Mouse (Mus musculus) bone marrow macrophage, adult 2 months (primary cell): ENCODE results near the gene Dmbx1. TPM values are rescaled to one million over a fixed set of nuclear protein-coding genes. Genes with fewer than 3 reads are reported as not detected.

Source experiments
- H3K27ac ChIP-seq: 2 replicates; pipeline ENCODE4 v1.5.1; 2012; ENCODE audit warnings: low read depth, low read length; ENCODE audit not compliant: insufficient read depth
- H3K4me1 ChIP-seq: 2 replicates; pipeline ENCODE4 v1.6.1; 2012; ENCODE audit warnings: low read length; ENCODE audit not compliant: control insufficient read depth, insufficient read depth
- H3K4me3 ChIP-seq: 2 replicates; pipeline ENCODE4 v1.5.1; 2012; ENCODE audit warnings: mild to moderate bottlenecking, low read length, moderate library complexity; ENCODE audit not compliant: insufficient read depth
- CTCF ChIP-seq: IDR thresholded peaks from 2 replicates; pipeline ENCODE4 v1.5.1; 2012; ENCODE audit warnings: low read depth, mild to moderate bottlenecking, low read length, moderate library complexity
- POLR2A ChIP-seq: IDR thresholded peaks from 2 replicates; pipeline ENCODE4 v1.6.1; 2012; ENCODE audit warnings: mild to moderate bottlenecking, low read depth, low read length, borderline replicate concordance
- polyA plus RNA-seq: library from polyadenylated mRNA; stranded (reverse); fragments of >200 nt; gene quantifications from 2 replicates; pipeline ENCODE4 v1.2.4, GENCODE M21; 2012; ENCODE audit not compliant: missing spikeins, insufficient read depth, insufficient read length

Dmbx1 gene
- polyA plus RNA-seq, 1 experiment, result not detected

DNA sequence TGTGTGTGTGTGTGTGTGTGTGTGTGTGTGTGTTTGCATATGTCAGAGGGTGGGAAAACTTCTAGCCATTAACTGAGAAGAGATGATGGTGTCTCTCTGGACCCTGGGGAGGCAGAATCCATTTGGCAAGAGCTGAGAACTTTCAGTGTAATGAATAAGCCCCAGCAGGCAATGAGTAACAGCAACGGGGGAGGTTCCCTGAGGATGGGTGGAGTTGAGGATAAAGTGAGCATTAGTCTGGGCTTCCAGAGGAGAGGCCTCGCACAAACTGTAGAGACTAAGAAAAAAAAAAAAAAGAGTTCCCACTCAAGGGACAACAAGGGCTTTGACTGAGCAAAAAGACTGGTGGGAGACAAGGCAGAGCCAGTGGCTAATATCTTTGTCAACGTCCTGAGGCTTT, 45.4 kb downstream of the Dmbx1 start:
- Histone ChIP-seq H3K27ac (no peak overlapping the region), H3K4me1 (no peaks in the 10 kb centered on the region; the same call in 1 of the 2 replicates), H3K4me3 (no peak overlapping the region)
- no peak for TF ChIP-seq CTCF
- no peak for TF ChIP-seq POLR2A

DNA sequence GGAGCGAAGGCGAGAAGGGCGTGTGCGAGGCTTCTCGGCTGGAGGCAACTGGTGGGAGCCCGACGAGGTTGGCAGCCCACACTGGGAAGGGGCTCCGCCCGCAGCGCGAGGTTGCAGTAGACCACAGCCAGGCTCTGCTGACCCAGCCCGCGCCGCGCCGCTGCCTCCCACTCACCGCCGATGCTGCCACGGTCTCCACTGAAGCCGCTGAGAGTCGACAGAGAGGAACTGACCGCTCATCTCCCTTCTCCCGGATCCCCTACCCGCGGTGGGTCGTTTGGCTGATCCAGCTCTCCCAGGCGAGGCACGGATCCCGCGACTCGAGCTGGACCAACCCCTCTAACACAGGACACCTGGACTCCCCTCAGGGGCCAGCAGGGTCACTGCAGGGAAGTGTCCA, 49.2 kb downstream of the Dmbx1 start, which contains the start of gene 6430628N08Rik:
TSS of gene 6430628N08Rik (plus strand) at position 113 of the 400 bp plus-strand sequence.
- TF ChIP-seq CTCF (no peak), POLR2A (no peak)
- Histone ChIP-seq H3K4me3 (no peak within 1 kb of the TSS), H3K27ac (no peak within 1 kb of the TSS), H3K4me1 (no peaks in the 10 kb centered on the region; the same call in 1 of the 2 replicates)

DNA sequence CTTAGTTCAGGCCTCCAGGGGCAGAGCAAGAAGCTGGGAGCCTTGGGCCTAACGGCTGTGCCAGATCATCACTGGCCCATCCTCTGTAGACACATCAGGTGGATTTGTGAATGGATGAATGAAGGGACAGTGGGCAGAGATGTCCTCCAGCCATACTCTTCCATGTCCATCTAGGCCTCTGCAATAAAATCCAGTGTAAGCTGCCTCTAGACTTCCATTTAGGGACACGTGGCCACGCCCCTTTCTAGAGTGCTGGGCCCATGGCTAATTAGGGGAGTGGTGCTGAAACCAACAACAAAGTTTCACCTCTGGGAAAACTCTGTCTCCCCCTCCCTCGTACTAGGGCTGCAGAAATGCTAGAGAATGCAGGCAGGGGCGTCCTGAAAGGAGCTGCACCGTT, 49.7 kb downstream of the Dmbx1 start:
- Histone ChIP-seq H3K27ac (no peak overlapping the region), H3K4me3 (no peak overlapping the region), H3K4me1 (no peaks in the 10 kb centered on the region; the same call in 1 of the 2 replicates)
- no peak for TF ChIP-seq CTCF
- no peak for TF ChIP-seq POLR2A

DNA sequence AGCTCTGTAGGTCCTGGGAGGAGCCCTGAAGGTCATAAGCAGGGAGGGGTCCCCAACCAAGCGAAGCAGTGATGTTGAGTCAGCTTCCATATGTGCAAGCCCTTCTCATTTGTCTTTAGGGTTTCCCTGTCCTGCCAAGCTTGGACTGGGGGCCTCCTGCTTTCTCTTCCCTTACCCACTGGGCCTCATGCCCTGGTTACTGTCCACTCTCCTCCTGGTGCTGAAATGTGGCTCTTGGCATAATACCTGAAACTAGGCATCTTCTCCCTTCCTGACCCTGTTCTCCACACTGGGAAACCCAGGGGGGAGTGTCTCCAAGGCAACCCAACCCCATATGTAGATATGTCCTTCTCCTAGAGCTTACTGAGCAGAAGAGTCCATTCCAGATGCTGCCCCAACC, 52.9 kb downstream of the Dmbx1 start:
- Histone ChIP-seq H3K4me3 (no peak overlapping the region), H3K27ac (no peak overlapping the region), H3K4me1 (no peaks in the 10 kb centered on the region; the same call in 1 of the 2 replicates)
- TF ChIP-seq CTCF, result no peak
- TF ChIP-seq POLR2A, result no peak

DNA sequence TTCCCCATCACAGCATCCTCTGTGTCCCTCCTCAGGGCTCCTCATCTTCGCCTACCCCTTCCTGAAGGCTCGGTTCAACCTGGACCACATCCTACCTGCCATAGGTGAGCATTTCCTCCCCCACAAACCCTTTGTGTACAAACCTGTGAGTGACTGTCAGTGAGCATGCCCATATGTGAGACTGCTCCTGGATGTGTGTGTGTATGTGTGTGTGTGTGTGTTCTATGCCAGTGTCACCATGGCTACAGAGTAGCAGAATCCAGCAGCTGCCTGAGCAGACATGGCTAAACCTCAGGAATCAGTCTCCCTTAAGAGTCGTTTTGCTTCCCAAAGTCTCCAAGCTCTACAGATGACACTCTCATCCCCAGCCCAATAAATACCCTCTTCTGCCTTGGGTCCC, 53.9 kb downstream of the Dmbx1 start:
- H3K4me3 ChIP-seq, result no peak overlapping the region
- H3K27ac ChIP-seq, result no peak overlapping the region
- no peaks in the 10 kb centered on the region; the same call in 1 of the 2 replicates for H3K4me1 ChIP-seq
- TF ChIP-seq POLR2A (no peak), CTCF (no peak)

DNA sequence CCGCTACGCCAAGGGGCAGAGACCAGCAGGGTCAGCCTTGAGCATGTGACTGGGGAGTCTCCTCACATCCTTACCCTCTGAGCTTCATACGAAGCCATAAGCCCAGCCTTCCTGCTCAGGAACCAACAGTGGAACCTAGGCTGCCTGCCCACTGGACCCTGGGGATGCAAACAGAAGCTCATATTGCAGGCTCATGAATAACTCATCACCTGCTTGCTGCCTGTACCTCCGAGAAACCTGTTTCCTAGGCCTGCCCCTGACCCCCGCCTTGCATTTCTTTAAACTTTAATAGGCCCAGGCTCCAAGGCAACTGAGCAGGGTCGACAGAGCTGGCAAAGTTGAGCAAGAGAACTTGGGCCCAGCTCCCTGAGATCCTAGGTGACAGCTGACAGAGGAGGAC, 55.7 kb downstream of the Dmbx1 start, which contains the start of gene Kncn:
TSS of gene Kncn (plus strand) at position 379 of the 400 bp plus-strand sequence.
- Histone ChIP-seq H3K4me1 (no peaks in the 10 kb centered on the region), H3K4me3 (no peak within 1 kb of the TSS), H3K27ac (no peak within 1 kb of the TSS)
- TF ChIP-seq CTCF (no peak), POLR2A (no peak)

DNA sequence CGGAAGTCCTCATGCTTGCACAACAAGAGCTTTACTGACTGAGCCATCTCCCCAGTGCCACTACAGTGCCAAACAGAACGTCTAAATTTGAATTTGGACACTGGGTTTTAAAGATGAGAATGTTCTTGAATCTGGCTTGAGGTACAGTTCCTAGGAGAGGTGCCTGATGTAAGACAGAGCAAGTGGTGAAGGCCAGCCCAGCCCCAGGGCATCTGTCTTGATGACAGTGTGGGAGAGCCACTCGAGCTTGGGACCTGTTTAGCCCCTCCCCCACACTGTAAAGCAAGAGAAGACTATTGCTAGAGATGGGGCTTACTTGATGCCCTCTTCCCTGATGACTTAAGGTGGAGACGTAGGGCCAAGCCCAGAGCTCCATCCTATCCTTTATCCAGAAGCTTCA, 57.5 kb downstream of the Dmbx1 start:
- Histone ChIP-seq H3K4me1 (no peaks in the 10 kb centered on the region), H3K4me3 (no peak overlapping the region), H3K27ac (no peak overlapping the region)
- TF ChIP-seq POLR2A (no peak), CTCF (no peak)

DNA sequence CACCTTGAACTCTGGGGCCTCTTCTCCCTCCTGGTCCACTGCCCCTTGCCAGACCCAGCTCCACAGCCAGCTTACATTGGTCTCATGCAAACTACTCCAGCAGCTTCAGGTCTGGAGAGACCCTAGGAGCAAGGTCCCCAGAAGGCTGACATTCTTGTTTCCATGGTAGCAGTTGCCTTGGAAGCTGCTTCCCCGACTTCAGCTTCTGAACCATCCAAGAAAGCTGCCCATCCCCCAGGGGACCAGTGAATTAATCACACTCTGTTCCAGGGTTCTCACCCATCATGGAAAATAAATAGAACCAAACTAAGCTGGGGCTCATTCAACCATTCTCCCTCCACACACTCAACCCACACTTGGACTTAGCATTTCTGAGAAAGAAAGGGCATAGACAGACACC, 58.5 kb downstream of the Dmbx1 start:
- Histone ChIP-seq H3K4me3 (no peak overlapping the region), H3K27ac (no peak overlapping the region), H3K4me1 (no peaks in the 10 kb centered on the region)
- TF ChIP-seq CTCF (no peak), POLR2A (no peak)

DNA sequence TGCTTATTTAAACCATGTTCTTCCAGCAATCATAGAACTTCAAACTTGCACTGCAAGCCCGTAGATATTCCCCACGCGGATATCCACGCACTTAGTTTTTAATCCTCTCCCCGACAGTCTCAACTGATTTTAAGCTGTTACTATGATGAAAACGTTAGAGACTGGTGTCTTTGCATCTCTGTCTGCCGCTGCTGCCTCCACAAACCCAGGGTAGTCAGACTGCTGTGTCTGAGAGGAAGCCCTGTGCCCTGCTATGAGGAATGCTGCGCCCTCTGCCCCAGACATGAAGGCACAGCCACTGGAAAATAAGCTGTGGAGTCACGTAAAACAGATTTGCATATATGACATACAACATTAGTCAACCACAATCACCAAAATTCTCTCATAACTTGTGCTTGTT, 60.9 kb downstream of the Dmbx1 start:
- H3K4me1 ChIP-seq, result no peaks in the 10 kb centered on the region
- H3K27ac ChIP-seq, result no peak overlapping the region
- no peak overlapping the region for H3K4me3 ChIP-seq
- no peak for TF ChIP-seq POLR2A
- TF ChIP-seq CTCF, result no peak

DNA sequence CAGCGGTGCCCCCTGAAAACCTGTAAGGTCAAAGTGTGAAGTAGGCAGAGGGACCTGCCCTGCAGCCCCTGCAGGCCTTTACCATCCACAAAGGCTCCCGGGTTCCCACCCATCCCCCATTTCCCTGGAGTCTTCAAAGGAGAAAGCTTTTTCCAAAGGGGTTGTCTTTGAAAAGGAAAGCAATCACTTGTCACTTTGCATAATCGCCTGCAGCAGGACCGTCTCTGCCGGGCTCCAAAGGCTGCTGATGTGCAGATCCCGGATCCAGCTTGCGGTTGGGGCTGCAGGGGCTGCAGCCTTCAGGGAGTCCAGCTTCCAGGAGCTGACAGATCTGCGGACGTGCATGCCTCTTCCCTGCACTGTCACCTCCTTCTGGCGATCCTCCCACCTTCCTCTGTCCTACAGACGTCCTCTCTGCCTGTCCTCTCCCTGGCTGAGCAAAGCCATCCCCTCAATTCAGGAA, 61.5 kb downstream of the Dmbx1 start:
- Histone ChIP-seq H3K4me1 (no peaks in the 10 kb centered on the region), H3K27ac (no peak overlapping the region), H3K4me3 (no peak overlapping the region)
- TF ChIP-seq POLR2A (no peak), CTCF (no peak)

DNA sequence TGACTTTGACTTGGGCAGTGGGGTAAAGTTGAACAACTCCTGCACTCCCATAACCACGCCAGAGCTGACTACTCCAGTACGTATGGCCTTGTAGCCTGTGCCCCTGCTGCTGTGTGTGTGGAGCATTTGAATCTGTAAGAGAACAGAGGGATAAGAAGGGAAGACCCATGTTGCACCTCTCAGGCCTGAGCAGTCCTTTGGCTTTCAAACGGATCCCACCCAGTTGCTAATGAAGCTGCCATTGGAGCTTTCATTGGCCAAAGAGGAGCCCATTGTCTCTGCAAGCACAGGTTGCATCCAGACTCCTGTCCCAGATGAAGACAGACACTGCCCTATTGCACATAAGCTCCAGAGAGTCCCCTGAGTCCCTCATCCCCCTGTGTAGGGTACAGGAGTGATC, 66.5 kb downstream of the Dmbx1 start:
- TF ChIP-seq CTCF, result no peak
- no peak for TF ChIP-seq POLR2A
- Histone ChIP-seq H3K4me3 (no peak overlapping the region), H3K27ac (no peak overlapping the region), H3K4me1 (no peaks in the 10 kb centered on the region)
